Mouse (Mus musculus): ENCODE results near the gene Tuft1. TPM values are rescaled to one million over a fixed set of nuclear protein-coding genes. Genes with fewer than 3 reads are reported as not detected.

The Tuft1 gene
- total and polyA plus RNA-seq, 3 experiments = 1.6 to 2.1 (median 2.0) TPM

- Histone ChIP-seq H3K4me3 (no peak overlapping the region), H3K9ac (ENCODE audit: low read depth, low read length) (no peak overlapping the region), H3K4me1 (ENCODE audit: control insufficient read depth, insufficient read depth, low read length) (no peaks in the 10 kb centered on the region), H3K27ac (no peak overlapping the region), H3K79me2 (replicated peaks; ENCODE audit: control insufficient read depth, insufficient read depth, low read length) (no peaks in the 10 kb centered on the region), H3K27me3 (ENCODE audit: control insufficient read depth, insufficient read depth, low read length) (no peaks in the 10 kb centered on the region), H3K36me3 (ENCODE audit: control insufficient read depth, insufficient read depth, low read length) (no peaks in the 10 kb centered on the region)
- peak in 1 of 2 experiments; percentile 14 for DNase-seq
- WGBS = 57% methylated on average over 5 of the region's 5 CpGs
- TF ChIP-seq EP300 (IDR thresholded peaks at IDR 0.05; ENCODE audit: insufficient read depth, low read depth, low read length) = no peak
- no peak for TF ChIP-seq CTCF (IDR thresholded peaks at IDR 0.05)
- no peak for TF ChIP-seq POLR2A (IDR thresholded peaks at IDR 0.05; ENCODE audit: insufficient read depth, low read depth, low read length)
- intact Hi-C loops (cut with DNase I) = loop anchor here (10.0 kb wide), 1 partner anchor 53 kb away; no protein-coding TSS in a partner anchor
Observed at GRCm38 (mm10) chr3:94587962-94588361, 70.7 kb downstream of the Tuft1 start.

- Histone ChIP-seq H3K4me3 (peak overlapping the region; percentile 50), H3K79me2 (replicated peaks; ENCODE audit: control insufficient read depth, insufficient read depth, low read length) (peaks cover 6% of the 10 kb centered on the region), H3K27me3 (ENCODE audit: control insufficient read depth, insufficient read depth, low read length) (no peaks in the 10 kb centered on the region), H3K27ac (peak overlapping the region; percentile 90), H3K9ac (ENCODE audit: low read depth, low read length) (no peak overlapping the region), H3K4me1 (ENCODE audit: control insufficient read depth, insufficient read depth, low read length) (peaks cover 6% of the 10 kb centered on the region), H3K36me3 (ENCODE audit: control insufficient read depth, insufficient read depth, low read length) (peaks cover 5% of the 10 kb centered on the region; the same call in 1 of the 2 replicates)
- WGBS = 67% methylated on average over 7 of the region's 7 CpGs
- TF ChIP-seq POLR2A (IDR thresholded peaks at IDR 0.05; ENCODE audit: insufficient read depth, low read depth, low read length) (no peak), EP300 (IDR thresholded peaks at IDR 0.05; ENCODE audit: insufficient read depth, low read depth, low read length) (no peak), CTCF (IDR thresholded peaks at IDR 0.05) (no peak)
- no peak for DNase-seq
- intact Hi-C loops (cut with DNase I) = loop anchor here (5.0 to 10.0 kb wide), 3 partner anchors 48 to 459 kb away; partner anchors contain the start of gene Psmd4
Observed at GRCm38 (mm10) chr3:94582944-94583343, 75.7 kb downstream of the Tuft1 start.

- H3K36me3 ChIP-seq (ENCODE audit: control insufficient read depth, insufficient read depth, low read length) = peaks cover 5% of the 10 kb centered on the region; the same call in 1 of the 2 replicates
- H3K27me3 ChIP-seq (ENCODE audit: control insufficient read depth, insufficient read depth, low read length) = no peaks in the 10 kb centered on the region
- H3K4me1 ChIP-seq (ENCODE audit: control insufficient read depth, insufficient read depth, low read length) = peaks cover 6% of the 10 kb centered on the region
- peaks cover 7% of the 10 kb centered on the region for H3K79me2 ChIP-seq (replicated peaks; ENCODE audit: control insufficient read depth, insufficient read depth, low read length)
- H3K27ac ChIP-seq = peak within 1 kb of the TSS; percentile 90
- peak within 1 kb of the TSS; percentile 98 for H3K9ac ChIP-seq (ENCODE audit: low read depth, low read length)
- WGBS = under 1% methylated on average over 41 of the region's 42 CpGs
- H3K4me3 ChIP-seq = peak within 1 kb of the TSS; percentile 50
- DNase-seq = peak; percentile 88 to 93
- TF ChIP-seq EP300 (IDR thresholded peaks at IDR 0.05; ENCODE audit: insufficient read depth, low read depth, low read length) (0 out of 2 replicates have a peak, but pooled peaks have one; percentile 12), CTCF (IDR thresholded peaks at IDR 0.05) (no peak), POLR2A (IDR thresholded peaks at IDR 0.05; ENCODE audit: insufficient read depth, low read depth, low read length) (peak; percentile 23; the same call in 1 of the 2 replicates)
- intact Hi-C loops (cut with DNase I) = loop anchor here (5.0 to 10.0 kb wide), 3 partner anchors 48 to 460 kb away; partner anchors contain the start of gene Psmd4
Observed at GRCm38 (mm10) chr3:94582456-94582891, 76.2 kb downstream of the Tuft1 start, which contains the start of gene Snx27. TSS of gene Snx27 (minus strand) at chr3:94582716.

- WGBS = 1% methylated on average over 47 of the region's 48 CpGs
- peaks cover 7% of the 10 kb centered on the region for H3K79me2 ChIP-seq (replicated peaks; ENCODE audit: control insufficient read depth, insufficient read depth, low read length)
- H3K36me3 ChIP-seq (ENCODE audit: control insufficient read depth, insufficient read depth, low read length) = peaks cover 5% of the 10 kb centered on the region; the same call in 1 of the 2 replicates
- peak overlapping the region; percentile 50 for H3K4me3 ChIP-seq
- H3K27me3 ChIP-seq (ENCODE audit: control insufficient read depth, insufficient read depth, low read length) = no peaks in the 10 kb centered on the region
- intact Hi-C loops (cut with DNase I) = loop anchor here (5.0 to 10.0 kb wide), 3 partner anchors 47 to 460 kb away; partner anchors contain the start of gene Psmd4
- TF ChIP-seq CTCF (IDR thresholded peaks at IDR 0.05) = no peak
- TF ChIP-seq POLR2A (IDR thresholded peaks at IDR 0.05; ENCODE audit: insufficient read depth, low read depth, low read length) = no peak
- TF ChIP-seq EP300 (IDR thresholded peaks at IDR 0.05; ENCODE audit: insufficient read depth, low read depth, low read length) = no peak
- H3K4me1 ChIP-seq (ENCODE audit: control insufficient read depth, insufficient read depth, low read length) = peaks cover 6% of the 10 kb centered on the region
- peak overlapping the region; percentile 90 for H3K27ac ChIP-seq
- H3K9ac ChIP-seq (ENCODE audit: low read depth, low read length) = peak overlapping the region; percentile 98
- DNase-seq = no peak
Observed at GRCm38 (mm10) chr3:94581793-94582455, 76.7 kb downstream of the Tuft1 start.

GRCm38 (mm10) chr3:94581138-94581780 lies 77.4 kb downstream of the Tuft1 start:
- Histone ChIP-seq H3K4me3 (peak overlapping the region; percentile 50), H3K36me3 (ENCODE audit: control insufficient read depth, insufficient read depth, low read length) (peaks cover 5% of the 10 kb centered on the region; the same call in 1 of the 2 replicates), H3K9ac (ENCODE audit: low read depth, low read length) (peak overlapping the region; percentile 98), H3K27me3 (ENCODE audit: control insufficient read depth, insufficient read depth, low read length) (no peaks in the 10 kb centered on the region), H3K27ac (peak overlapping the region; percentile 90), H3K4me1 (ENCODE audit: control insufficient read depth, insufficient read depth, low read length) (peaks cover 6% of the 10 kb centered on the region), H3K79me2 (replicated peaks; ENCODE audit: control insufficient read depth, insufficient read depth, low read length) (peaks cover 7% of the 10 kb centered on the region)
- intact Hi-C loops (cut with DNase I) = loop anchor here (5.0 to 10.0 kb wide), 3 partner anchors 46 to 461 kb away; partner anchors contain the start of gene Psmd4
- TF ChIP-seq EP300 (IDR thresholded peaks at IDR 0.05; ENCODE audit: insufficient read depth, low read depth, low read length) (no peak), CTCF (IDR thresholded peaks at IDR 0.05) (no peak), POLR2A (IDR thresholded peaks at IDR 0.05; ENCODE audit: insufficient read depth, low read depth, low read length) (no peak)
- peak in 1 of 2 experiments; percentile 11 for DNase-seq
- 9% methylated on average over 16 of the region's 16 CpGs for WGBS

Measured in heart, adult 2 months (tissue).